Mouse (Mus musculus): ENCODE results near the gene Faim.

Gene Faim

GRCm38 (mm10) chr9:99048724-99049250, 62.6 kb downstream of the Faim start:
- peak; percentile 19 for DNase-seq (ENCODE audit: low read depth)

- DNase-seq (ENCODE audit: low read depth) = no peak
Measured at GRCm38 (mm10) chr9:99049760-99050159, 63.6 kb downstream of the Faim start.

All from fibroblast of lung, adult 2 months (primary cell).